Mouse (Mus musculus) neural tube, embryonic 11.5 days (tissue): ENCODE measurements around the gene Pwwp2b. TPM values are rescaled to one million over a fixed set of nuclear protein-coding genes. Genes with fewer than 3 reads are reported as not detected.

Source experiments
- ATAC-seq: fragments of 200-750 bp; cut with Nextera tagmentation; 2 replicates; pipeline ENCODE4 v1.8.0; 2017; ENCODE audit warnings: moderate number of reproducible peaks, mild to moderate bottlenecking, moderate TSS enrichment, moderate library complexity; ENCODE audit not compliant: insufficient read depth, low FRiP score, low TSS enrichment
- DNase-seq: peaks from one replicate; pipeline ENCODE4 v3.0.0-alpha.2; 2015; ENCODE audit warnings: low spot score
- H3K27ac ChIP-seq: fragments of 300-500 bp; sonication (generic); 2 replicates; pipeline ENCODE4 v1.5.1; 2014; ENCODE audit warnings: low read depth, mild to moderate bottlenecking, low read length
- H3K27me3 ChIP-seq: fragments of 300-500 bp; sonication (generic); 2 replicates; pipeline ENCODE4 v1.6.1; 2014; ENCODE audit warnings: mild to moderate bottlenecking, low read length, mixed read lengths; ENCODE audit not compliant: control insufficient read depth, insufficient read depth
- H3K36me3 ChIP-seq: fragments of 300-500 bp; sonication (generic); 2 replicates; pipeline ENCODE4 v1.6.1; 2014; ENCODE audit warnings: mild to moderate bottlenecking, low read length, moderate library complexity, mixed read lengths; ENCODE audit not compliant: control insufficient read depth, insufficient read depth
- H3K4me1 ChIP-seq: fragments of 300-500 bp; sonication (generic); 2 replicates; pipeline ENCODE4 v1.6.1; 2014; ENCODE audit warnings: low read length, mixed read lengths; ENCODE audit not compliant: control insufficient read depth, insufficient read depth
- H3K4me2 ChIP-seq: fragments of 300-500 bp; sonication (generic); 2 replicates; pipeline ENCODE4 v1.6.1; 2014; ENCODE audit warnings: low read depth, mild to moderate bottlenecking, moderate library complexity
- H3K4me3 ChIP-seq: fragments of 300-500 bp; sonication (generic); 2 replicates; pipeline ENCODE4 v1.5.1; 2014; ENCODE audit warnings: low read depth, low read length
- H3K9ac ChIP-seq: fragments of 300-500 bp; sonication (generic); 2 replicates; pipeline ENCODE4 v1.6.1; 2014; ENCODE audit warnings: mild to moderate bottlenecking, low read length
- H3K9me3 ChIP-seq: fragments of 300-500 bp; sonication (generic); 2 replicates; pipeline ENCODE4 v1.6.1; 2016; ENCODE audit warnings: low read length; ENCODE audit not compliant: control insufficient read depth
- WGBS: fragments of 180-500 bp; shearing (Covaris S2); extraction: QIAGEN DNeasy Blood & Tissue Kit; methylation state at CpG from one replicate; pipeline ENCODE4 v1.1.7; 2014; 5-methylcytosine and 5-hydroxymethylcytosine counted together
- polyA plus RNA-seq: library from polyadenylated mRNA; unstranded; fragments of >200 nt; fragmentation: Nextera tagmentation; extraction: Ambion mirVana; gene quantifications from 2 replicates; pipeline ENCODE4 v1.2.1, GENCODE M21; 2014

Gene Pwwp2b
- polyA plus RNA-seq, 1 experiment from 2014 or later: 4.7 TPM

- H3K36me3 ChIP-seq: no peaks in the 10 kb centered on the region
- H3K4me1 ChIP-seq: no peaks in the 10 kb centered on the region
- H3K27ac ChIP-seq: no peak overlapping the region
- H3K9me3 ChIP-seq: no peaks in the 10 kb centered on the region
- H3K27me3 ChIP-seq: no peaks in the 10 kb centered on the region
- no peak overlapping the region for H3K4me3 ChIP-seq
- no peak for ATAC-seq
- no peak overlapping the region for H3K4me2 ChIP-seq
- DNase-seq: no peak
- no peak overlapping the region for H3K9ac ChIP-seq
- WGBS: 77% methylated on average over 6 of the region's 6 CpGs
These were observed 17.4 kb downstream of the Pwwp2b start for GRCm38 (mm10) chr7:139265634-139266033.

- H3K4me1 ChIP-seq: no peaks in the 10 kb centered on the region
- no peak overlapping the region for H3K4me2 ChIP-seq
- no peak overlapping the region for H3K4me3 ChIP-seq
- no peaks in the 10 kb centered on the region for H3K27me3 ChIP-seq
- ATAC-seq (no peak), DNase-seq (no peak)
- H3K27ac ChIP-seq: no peak overlapping the region
- no peaks in the 10 kb centered on the region for H3K36me3 ChIP-seq
- H3K9ac ChIP-seq: no peak overlapping the region
- 84% methylated on average over 6 of the region's 6 CpGs for WGBS
- H3K9me3 ChIP-seq: no peaks in the 10 kb centered on the region
These were observed 18.1 kb downstream of the Pwwp2b start for GRCm38 (mm10) chr7:139266431-139266830.

- H3K27me3 ChIP-seq: no peaks in the 10 kb centered on the region
- H3K9me3 ChIP-seq: no peaks in the 10 kb centered on the region
- H3K4me3 ChIP-seq: no peak overlapping the region
- H3K27ac ChIP-seq: no peak overlapping the region
- no peaks in the 10 kb centered on the region for H3K36me3 ChIP-seq
- WGBS: 77% methylated on average over 8 of the region's 8 CpGs
- no peak for DNase-seq
- H3K9ac ChIP-seq: no peak overlapping the region; the same call in 1 of the 2 replicates
- H3K4me1 ChIP-seq: no peaks in the 10 kb centered on the region
- no peak overlapping the region for H3K4me2 ChIP-seq
- no peak for ATAC-seq
These were observed 18.9 kb downstream of the Pwwp2b start for GRCm38 (mm10) chr7:139266886-139267870.

- no peak for DNase-seq
- H3K36me3 ChIP-seq: no peaks in the 10 kb centered on the region
- no peak for ATAC-seq
- H3K9me3 ChIP-seq: no peaks in the 10 kb centered on the region
- no peak overlapping the region for H3K4me3 ChIP-seq
- no peak overlapping the region for H3K9ac ChIP-seq
- WGBS: 67% methylated on average over 1 of the region's 1 CpGs
- no peak overlapping the region for H3K27ac ChIP-seq
- no peaks in the 10 kb centered on the region for H3K27me3 ChIP-seq
- no peaks in the 10 kb centered on the region for H3K4me1 ChIP-seq
- no peak overlapping the region for H3K4me2 ChIP-seq
These were observed 22.5 kb downstream of the Pwwp2b start for GRCm38 (mm10) chr7:139270738-139271137.

DNA sequence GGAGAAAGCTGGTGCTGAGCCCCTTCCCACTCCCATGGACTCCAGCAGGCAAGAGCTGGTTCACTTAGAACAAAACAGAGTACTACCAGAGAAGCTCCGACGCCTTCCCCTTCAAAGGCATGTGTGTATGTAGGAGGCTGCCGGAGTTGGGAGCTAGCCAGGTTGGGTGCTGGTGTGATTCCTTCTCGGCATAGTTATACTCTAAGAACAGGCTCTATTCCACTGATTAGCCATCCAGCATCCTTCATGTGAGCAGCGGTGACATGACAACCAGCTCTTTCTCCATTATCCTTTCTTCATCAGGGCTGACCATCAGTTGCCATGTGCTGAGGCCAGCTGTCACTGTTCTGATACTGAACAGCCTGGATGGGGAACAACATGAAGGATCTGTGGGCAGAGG, 23.6 kb downstream of the Pwwp2b start:
- no peak for DNase-seq
- Histone ChIP-seq H3K4me1 (no peaks in the 10 kb centered on the region), H3K9ac (no peak overlapping the region), H3K4me2 (no peak overlapping the region), H3K9me3 (no peaks in the 10 kb centered on the region), H3K27me3 (no peaks in the 10 kb centered on the region), H3K36me3 (no peaks in the 10 kb centered on the region), H3K27ac (no peak overlapping the region), H3K4me3 (no peak overlapping the region)
- 90% methylated on average over 5 of the region's 5 CpGs for WGBS
- ATAC-seq: no peak

DNA sequence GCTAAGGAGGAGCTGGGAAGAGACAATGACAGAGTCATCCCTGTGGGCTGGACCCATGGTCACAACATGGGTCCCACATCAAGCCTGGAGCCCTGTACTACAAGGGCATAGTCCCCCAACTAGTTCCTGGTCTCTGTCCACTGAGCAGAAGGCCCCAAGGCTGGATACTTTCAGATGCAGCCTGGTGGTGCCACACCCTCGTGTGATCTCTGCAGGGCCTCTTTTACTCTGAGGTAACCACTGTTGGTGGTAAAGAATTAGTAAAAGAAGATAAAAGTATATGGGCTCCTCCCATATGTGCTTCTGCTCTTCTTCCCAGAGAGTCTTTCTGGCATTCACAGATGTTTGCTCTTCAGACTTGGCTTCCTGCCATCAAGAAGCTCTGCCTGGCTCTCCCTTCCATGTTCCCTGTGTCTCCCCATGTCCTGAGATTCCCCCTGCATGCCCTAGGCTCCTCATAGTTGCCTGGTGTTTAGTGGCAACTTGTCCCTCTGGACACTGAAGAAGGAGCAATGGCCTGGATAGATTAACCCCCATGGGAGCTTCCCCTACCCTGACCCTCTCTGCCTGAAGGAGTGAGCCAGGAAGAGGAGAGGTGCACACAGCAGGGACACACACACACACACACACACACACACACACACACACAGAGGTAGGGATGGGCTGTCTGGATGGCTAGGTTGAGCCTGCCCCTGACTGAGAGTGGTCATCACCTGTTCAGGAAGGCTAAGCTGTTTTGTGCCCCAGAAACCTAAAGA, 24.5 kb downstream of the Pwwp2b start:
- H3K4me2 ChIP-seq: no peak overlapping the region
- no peaks in the 10 kb centered on the region for H3K9me3 ChIP-seq
- no peak overlapping the region for H3K4me3 ChIP-seq
- ATAC-seq (no peak), DNase-seq (no peak)
- H3K9ac ChIP-seq: no peak overlapping the region
- H3K27me3 ChIP-seq: no peaks in the 10 kb centered on the region
- no peaks in the 10 kb centered on the region for H3K4me1 ChIP-seq
- WGBS: 47% methylated on average over 1 of the region's 1 CpGs
- no peak overlapping the region for H3K27ac ChIP-seq
- no peaks in the 10 kb centered on the region for H3K36me3 ChIP-seq

DNA sequence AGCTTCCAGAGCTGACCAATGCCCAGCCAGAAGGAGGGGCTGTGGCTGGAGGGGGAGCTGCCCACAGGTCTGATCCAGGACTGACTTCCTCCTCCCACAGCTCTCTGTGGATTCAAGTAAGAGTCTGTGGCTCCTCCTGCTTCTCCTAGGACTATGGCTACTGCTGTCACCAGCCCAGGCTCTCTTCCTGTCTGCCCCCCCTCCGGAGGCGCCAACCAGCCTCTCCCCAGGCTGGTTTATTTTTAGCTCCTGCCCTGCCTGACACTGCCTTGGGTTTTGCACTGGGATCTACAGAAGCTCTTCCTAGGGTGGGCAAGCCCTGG, 25.1 kb downstream of the Pwwp2b start:
- Histone ChIP-seq H3K4me1 (no peaks in the 10 kb centered on the region), H3K9ac (no peak overlapping the region), H3K4me2 (no peak overlapping the region), H3K36me3 (no peaks in the 10 kb centered on the region), H3K4me3 (no peak overlapping the region), H3K27ac (no peak overlapping the region), H3K27me3 (no peaks in the 10 kb centered on the region), H3K9me3 (no peaks in the 10 kb centered on the region)
- DNase-seq: no peak
- no peak for ATAC-seq
- WGBS: 60% methylated on average over 2 of the region's 2 CpGs

- H3K27ac ChIP-seq: no peak overlapping the region
- 77% methylated on average over 10 of the region's 10 CpGs for WGBS
- no peak overlapping the region for H3K4me2 ChIP-seq
- H3K9me3 ChIP-seq: no peaks in the 10 kb centered on the region
- H3K4me3 ChIP-seq: no peak overlapping the region
- DNase-seq (no peak), ATAC-seq (no peak)
- no peaks in the 10 kb centered on the region for H3K4me1 ChIP-seq
- H3K9ac ChIP-seq: no peak overlapping the region
- H3K36me3 ChIP-seq: no peaks in the 10 kb centered on the region
- no peaks in the 10 kb centered on the region for H3K27me3 ChIP-seq
These were observed 27.3 kb downstream of the Pwwp2b start for GRCm38 (mm10) chr7:139275586-139275985.
